Mouse (Mus musculus): ENCODE data around the gene Gm42906.

Gm42906 gene

GRCm38 (mm10) chr5:151024483-151024882 is 403.5 kb downstream of the Gm42906 start:
- no peak for DNase-seq (ENCODE audit: low spot score in 2 of 2)

DNA sequence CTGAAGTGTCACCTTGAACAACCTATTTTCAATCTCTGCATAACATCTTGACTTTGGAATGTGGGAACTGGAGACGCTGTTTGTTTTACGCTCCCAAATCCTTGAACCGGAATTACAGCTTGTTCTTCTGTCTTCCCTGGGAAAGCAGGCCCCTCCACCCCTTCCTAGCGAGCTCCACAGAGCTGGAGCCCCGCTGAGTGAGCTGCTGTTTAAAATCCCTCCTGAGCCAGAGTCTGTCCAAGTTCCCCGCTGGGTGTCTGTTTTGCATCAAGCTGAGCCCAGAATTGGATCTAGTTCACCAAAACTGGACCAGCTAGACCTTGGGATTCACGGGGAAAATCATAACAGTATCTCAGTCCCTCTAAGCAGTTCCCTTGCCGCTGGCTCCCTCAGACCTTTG is 404.5 kb downstream of the Gm42906 start:
- DNase-seq (ENCODE audit: low spot score in 2 of 2): peak; percentile 18 to 25

DNA sequence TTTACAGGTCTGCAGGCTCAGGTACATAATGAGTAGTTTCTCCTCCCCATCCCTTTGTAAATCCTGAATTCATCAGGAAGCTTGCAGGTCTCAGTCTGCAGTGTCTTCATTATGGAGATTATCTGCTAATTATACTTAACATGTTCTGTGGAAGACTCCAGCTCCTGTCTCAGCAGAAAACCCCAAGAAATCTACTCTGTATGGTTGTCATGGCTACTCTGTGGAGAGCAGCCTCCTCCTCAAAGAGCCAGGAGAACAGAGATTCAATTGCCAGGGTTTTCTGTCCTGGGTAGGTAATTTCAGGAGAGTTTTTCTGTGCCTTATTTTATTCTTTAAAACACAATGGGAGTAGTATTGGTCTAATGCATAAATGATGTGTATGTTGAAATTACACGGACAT is 405.0 kb downstream of the Gm42906 start:
- no peak for DNase-seq (ENCODE audit: low spot score in 2 of 2)

GRCm38 (mm10) chr5:151022026-151022425 is 405.9 kb downstream of the Gm42906 start:
- DNase-seq (ENCODE audit: low spot score in 2 of 2): no peak

- no peak for DNase-seq (ENCODE audit: low spot score in 2 of 2)
Measured at GRCm38 (mm10) chr5:151020831-151021230, 407.1 kb downstream of the Gm42906 start.

- DNase-seq (ENCODE audit: low spot score in 2 of 2): no peak
Measured at GRCm38 (mm10) chr5:151020031-151020820, 407.7 kb downstream of the Gm42906 start.

- DNase-seq (ENCODE audit: low spot score in 2 of 2): no peak
Measured at GRCm38 (mm10) chr5:151018959-151019358, 409.0 kb downstream of the Gm42906 start.

DNA sequence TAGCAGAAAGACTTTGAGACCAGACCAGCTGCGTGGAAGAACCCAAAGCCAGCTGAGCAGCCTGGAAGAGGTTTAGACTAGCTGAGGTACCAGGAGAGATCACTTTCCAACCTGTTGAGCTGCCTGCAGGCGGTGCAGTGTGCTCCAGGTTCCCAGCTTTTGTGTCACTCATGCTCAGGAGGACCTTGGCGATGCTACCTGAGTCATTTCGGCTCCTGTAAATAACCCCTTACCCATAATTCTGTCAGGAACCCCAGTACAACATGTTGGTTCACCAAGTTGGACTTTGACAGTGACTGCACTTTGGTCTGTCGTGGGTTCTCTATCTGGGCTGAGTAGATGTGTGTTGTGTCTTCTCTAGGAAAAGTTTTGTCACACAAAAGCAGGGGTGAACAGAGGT is 409.5 kb downstream of the Gm42906 start:
- no peak for DNase-seq (ENCODE audit: low spot score in 2 of 2)

Data from frontal cortex, postnatal 14 days (tissue).